Comparison of ENCODE assay signal across 9 mouse cellular contexts in the genomic region with DNA sequence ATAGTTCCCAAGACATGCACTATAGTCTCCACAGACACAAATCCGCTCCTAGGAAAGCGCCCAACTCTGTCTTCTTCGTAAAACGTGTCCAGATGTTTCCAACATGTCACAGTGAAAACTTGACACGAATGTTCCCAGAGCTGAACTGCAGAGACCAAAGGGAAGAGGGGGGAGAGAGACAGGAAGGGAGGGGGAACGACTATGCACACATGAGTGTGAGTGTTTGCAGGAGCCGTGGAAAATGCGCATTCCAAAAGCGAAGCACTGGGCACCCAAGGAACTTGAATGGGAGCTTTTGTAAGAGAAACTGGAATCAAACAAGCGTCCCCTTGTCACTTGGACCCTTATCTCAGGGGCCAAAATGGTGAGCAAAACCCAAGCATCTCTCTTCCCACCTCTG.
A peak's percentile ranks its signal among the peaks of the same experiment; 100 is the strongest.
DNase-seq lines count a peak whose midpoint lies in the region; ATAC-seq and TF ChIP-seq lines count a peak whose summit lies in the region.
"Had no signal": no experiment of that assay in that cellular context is flagged by ENCODE, and none has a peak within 500 bp of the region (broad histone marks: within the 10 kb centered on the region; RNA-seq: fewer than 3 reads in every experiment).

No protein-coding gene starts in this region.

- no peaks in the 10 kb centered on the region for H3K4me1 ChIP-seq in midbrain, postnatal 0 days (ENCODE audit: insufficient read depth, low read length)
- H3K4me1 ChIP-seq in midbrain, embryonic 16.5 days (ENCODE audit: control insufficient read depth, insufficient read depth, low read length): 0 out of 2 replicates have a peak, but pooled peaks cover 5% of the 10 kb centered on the region
- H3K4me1 ChIP-seq in heart, embryonic 11.5 days (ENCODE audit: control insufficient read depth, insufficient read depth, low read length): peaks cover 13% of the 10 kb centered on the region
- H3K4me1 ChIP-seq in hindbrain, embryonic 16.5 days (ENCODE audit: control insufficient read depth, insufficient read depth, low read depth, low read length): peaks cover 5% of the 10 kb centered on the region; the same call in 1 of the 2 replicates
- peaks cover 16% of the 10 kb centered on the region for H3K4me1 ChIP-seq in neural tube, embryonic 14.5 days (ENCODE audit: control insufficient read depth, insufficient read depth, low read length)
- H3K4me1 ChIP-seq in forebrain, embryonic 16.5 days (replicated peaks; ENCODE audit: control insufficient read depth, insufficient read depth, low read length): no peaks in the 10 kb centered on the region

- no peak overlapping the region for H3K27ac ChIP-seq in midbrain, postnatal 0 days (ENCODE audit: low read depth, low read length)
- no peak overlapping the region for H3K27ac ChIP-seq in midbrain, embryonic 16.5 days (ENCODE audit: low read length)
- H3K27ac ChIP-seq in heart, embryonic 11.5 days (ENCODE audit: low read depth, low read length): no peak overlapping the region
- H3K27ac ChIP-seq in hindbrain, embryonic 16.5 days (ENCODE audit: low read depth, low read length): no peak overlapping the region
- H3K27ac ChIP-seq in neural tube, embryonic 14.5 days (ENCODE audit: low read depth, low read length): peak overlapping the region; percentile 39; the same call in 1 of the 2 replicates
- no peak overlapping the region for H3K27ac ChIP-seq in forebrain, embryonic 16.5 days (ENCODE audit: low read length)
- H3K27ac ChIP-seq: midbrain, embryonic 10.5 days had no signal

- no peaks in the 10 kb centered on the region for H3K36me3 ChIP-seq in midbrain, postnatal 0 days (ENCODE audit: insufficient read depth, low read length)
- no peaks in the 10 kb centered on the region for H3K36me3 ChIP-seq in midbrain, embryonic 16.5 days (ENCODE audit: control insufficient read depth, insufficient read depth, low read length)
- H3K36me3 ChIP-seq in heart, embryonic 11.5 days (ENCODE audit: control insufficient read depth, insufficient read depth, low read length): no peaks in the 10 kb centered on the region
- H3K36me3 ChIP-seq in hindbrain, embryonic 16.5 days (ENCODE audit: control insufficient read depth, insufficient read depth, low read length): no peaks in the 10 kb centered on the region
- no peaks in the 10 kb centered on the region for H3K36me3 ChIP-seq in neural tube, embryonic 14.5 days (ENCODE audit: control insufficient read depth, insufficient read depth, low read length)
- no peaks in the 10 kb centered on the region for H3K36me3 ChIP-seq in forebrain, embryonic 16.5 days (ENCODE audit: control insufficient read depth, insufficient read depth)
- H3K36me3 ChIP-seq: midbrain, embryonic 10.5 days had no signal

- H3K27me3 ChIP-seq in midbrain, postnatal 0 days (ENCODE audit: insufficient read depth, low read length): no peaks in the 10 kb centered on the region
- no peaks in the 10 kb centered on the region for H3K27me3 ChIP-seq in midbrain, embryonic 16.5 days (ENCODE audit: control insufficient read depth, insufficient read depth, low read depth, low read length)
- H3K27me3 ChIP-seq in heart, embryonic 11.5 days (ENCODE audit: control insufficient read depth, insufficient read depth, low read length): no peaks in the 10 kb centered on the region
- H3K27me3 ChIP-seq in hindbrain, embryonic 16.5 days (replicated peaks; ENCODE audit: control insufficient read depth, insufficient read depth, low read length): no peaks in the 10 kb centered on the region
- H3K27me3 ChIP-seq in neural tube, embryonic 14.5 days (ENCODE audit: control insufficient read depth, insufficient read depth, low read length): no peaks in the 10 kb centered on the region
- no peaks in the 10 kb centered on the region for H3K27me3 ChIP-seq in forebrain, embryonic 16.5 days (replicated peaks; ENCODE audit: control insufficient read depth, insufficient read depth, low read length)

- no peak for ATAC-seq in midbrain, postnatal 0 days (ENCODE audit: low FRiP score)
- ATAC-seq in midbrain, embryonic 16.5 days: no peak
- ATAC-seq in heart, embryonic 11.5 days (replicated peaks; ENCODE audit: insufficient number of reproducible peaks, low FRiP score, low TSS enrichment): no peak
- peak; percentile 60; the same call in 1 of the 2 replicates for ATAC-seq in hindbrain, embryonic 16.5 days
- ATAC-seq in neural tube, embryonic 14.5 days (ENCODE audit: low read depth): peak; percentile 47; the same call in 1 of the 2 replicates
- no peak for ATAC-seq in forebrain, embryonic 16.5 days

- H3K4me3 ChIP-seq in midbrain, postnatal 0 days (ENCODE audit: low read depth, low read length): no peak overlapping the region
- H3K4me3 ChIP-seq in midbrain, embryonic 16.5 days (ENCODE audit: low read depth, low read length): no peak overlapping the region
- H3K4me3 ChIP-seq in heart, embryonic 11.5 days (ENCODE audit: low read depth, low read length): no peak overlapping the region
- no peak overlapping the region for H3K4me3 ChIP-seq in hindbrain, embryonic 16.5 days (ENCODE audit: low read length)
- no peak overlapping the region for H3K4me3 ChIP-seq in neural tube, embryonic 14.5 days (ENCODE audit: low read depth, low read length)
- H3K4me3 ChIP-seq in forebrain, embryonic 16.5 days (replicated peaks; ENCODE audit: low read length): no peak overlapping the region
- H3K4me3 ChIP-seq: midbrain, embryonic 10.5 days had no signal

- no peaks in the 10 kb centered on the region for H3K9me3 ChIP-seq in midbrain, postnatal 0 days (ENCODE audit: low read length)
- no peaks in the 10 kb centered on the region for H3K9me3 ChIP-seq in midbrain, embryonic 16.5 days (replicated peaks; ENCODE audit: control insufficient read depth, low read length, poor library complexity, severe bottlenecking)
- H3K9me3 ChIP-seq in heart, embryonic 11.5 days (replicated peaks; ENCODE audit: control insufficient read depth, low read length): no peaks in the 10 kb centered on the region
- H3K9me3 ChIP-seq in hindbrain, embryonic 16.5 days (ENCODE audit: control insufficient read depth, low read length): no peaks in the 10 kb centered on the region
- no peaks in the 10 kb centered on the region for H3K9me3 ChIP-seq in neural tube, embryonic 14.5 days (ENCODE audit: control insufficient read depth, low read length)
- H3K9me3 ChIP-seq in forebrain, embryonic 16.5 days (ENCODE audit: control insufficient read depth, low read length): no peaks in the 10 kb centered on the region
- H3K9me3 ChIP-seq: midbrain, embryonic 10.5 days had no signal

- TF ChIP-seq CTCF in midbrain, postnatal 0 days (IDR thresholded peaks at IDR 0.05): no peak

- H3K4me2 ChIP-seq in midbrain, postnatal 0 days (ENCODE audit: low read depth, low read length, poor library complexity, severe bottlenecking): 0 out of 2 replicates have a peak overlapping the region, but pooled peaks have one; percentile 12
- no peak overlapping the region for H3K4me2 ChIP-seq in midbrain, embryonic 16.5 days (ENCODE audit: low read length)
- peak overlapping the region; percentile 49 for H3K4me2 ChIP-seq in heart, embryonic 11.5 days
- peak overlapping the region; percentile 12 for H3K4me2 ChIP-seq in hindbrain, embryonic 16.5 days (ENCODE audit: low read length)
- no peak overlapping the region for H3K4me2 ChIP-seq in neural tube, embryonic 14.5 days (ENCODE audit: low read depth, low read length)
- H3K4me2 ChIP-seq in forebrain, embryonic 16.5 days (ENCODE audit: low read length): no peak overlapping the region

- DNase-seq in midbrain, postnatal 0 days (ENCODE audit: low spot score): no peak
- no peak for DNase-seq in layer of hippocampus, postnatal 36 days
- DNase-seq: thymus, postnatal 14 days had no signal

- WGBS in midbrain, postnatal 0 days: 50% methylated on average over 10 of the region's 10 CpGs
- 53% methylated on average over 10 of the region's 10 CpGs for WGBS in midbrain, embryonic 16.5 days
- 20% methylated on average over 10 of the region's 10 CpGs for WGBS in heart, embryonic 11.5 days (ENCODE audit: insufficient replicate concordance)
- 36% methylated on average over 10 of the region's 10 CpGs for WGBS in hindbrain, embryonic 16.5 days
- 42% methylated on average over 10 of the region's 10 CpGs for WGBS in neural tube, embryonic 14.5 days
- WGBS in forebrain, embryonic 16.5 days: 65% methylated on average over 10 of the region's 10 CpGs

- no peak overlapping the region for H3K9ac ChIP-seq in midbrain, postnatal 0 days (replicated peaks; ENCODE audit: low read length, poor library complexity, severe bottlenecking)
- H3K9ac ChIP-seq in midbrain, embryonic 16.5 days (ENCODE audit: low read depth, low read length): no peak overlapping the region
- no peak overlapping the region; the same call in 1 of the 2 replicates for H3K9ac ChIP-seq in heart, embryonic 11.5 days (ENCODE audit: low read depth, low read length)
- no peak overlapping the region for H3K9ac ChIP-seq in hindbrain, embryonic 16.5 days (ENCODE audit: low read depth, low read length)
- H3K9ac ChIP-seq in neural tube, embryonic 14.5 days (replicated peaks; ENCODE audit: low read depth, low read length): no peak overlapping the region
- no peak overlapping the region for H3K9ac ChIP-seq in forebrain, embryonic 16.5 days (replicated peaks; ENCODE audit: low read depth, low read length)

Comparison
In these comparisons a context has a peak if more than half of its experiments do, and no peak if none do; other contexts are left out.
1. H3K4me2 ChIP-seq: peak in midbrain, postnatal 0 days (single experiment), heart, embryonic 11.5 days (single experiment) and hindbrain, embryonic 16.5 days (single experiment); none in midbrain, embryonic 16.5 days (single experiment), neural tube, embryonic 14.5 days (single experiment) and forebrain, embryonic 16.5 days (single experiment).
2. ATAC-seq: peak in hindbrain, embryonic 16.5 days (single experiment) and neural tube, embryonic 14.5 days (single experiment); none in midbrain, postnatal 0 days (single experiment), midbrain, embryonic 16.5 days (single experiment), heart, embryonic 11.5 days (single experiment) and forebrain, embryonic 16.5 days (single experiment).